Mouse (Mus musculus): ENCODE data around the gene Prdx5.
A peak's percentile ranks its signal among the peaks of the same experiment; 100 is the strongest.

The Prdx5 gene

DNA sequence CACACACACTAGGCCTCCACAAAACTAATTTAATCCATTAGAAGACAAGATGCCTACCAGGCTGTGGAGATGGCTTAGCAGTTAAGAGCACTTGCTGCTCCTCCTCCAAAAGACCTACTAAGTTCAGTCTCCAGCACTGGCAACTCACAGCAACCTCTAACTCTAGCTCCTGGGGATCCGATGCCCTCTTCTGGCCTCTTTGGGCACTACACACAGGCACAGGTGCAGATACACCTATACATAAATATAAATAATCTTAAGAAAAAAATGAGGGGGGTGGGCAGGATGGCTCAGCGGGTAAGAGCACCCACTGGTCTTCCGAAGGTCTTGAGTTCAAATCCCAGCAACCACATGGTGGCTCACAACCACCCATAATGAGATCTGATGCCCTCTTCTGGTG, 26.4 kb upstream of the Prdx5 start:
- no peak for DNase-seq

DNA sequence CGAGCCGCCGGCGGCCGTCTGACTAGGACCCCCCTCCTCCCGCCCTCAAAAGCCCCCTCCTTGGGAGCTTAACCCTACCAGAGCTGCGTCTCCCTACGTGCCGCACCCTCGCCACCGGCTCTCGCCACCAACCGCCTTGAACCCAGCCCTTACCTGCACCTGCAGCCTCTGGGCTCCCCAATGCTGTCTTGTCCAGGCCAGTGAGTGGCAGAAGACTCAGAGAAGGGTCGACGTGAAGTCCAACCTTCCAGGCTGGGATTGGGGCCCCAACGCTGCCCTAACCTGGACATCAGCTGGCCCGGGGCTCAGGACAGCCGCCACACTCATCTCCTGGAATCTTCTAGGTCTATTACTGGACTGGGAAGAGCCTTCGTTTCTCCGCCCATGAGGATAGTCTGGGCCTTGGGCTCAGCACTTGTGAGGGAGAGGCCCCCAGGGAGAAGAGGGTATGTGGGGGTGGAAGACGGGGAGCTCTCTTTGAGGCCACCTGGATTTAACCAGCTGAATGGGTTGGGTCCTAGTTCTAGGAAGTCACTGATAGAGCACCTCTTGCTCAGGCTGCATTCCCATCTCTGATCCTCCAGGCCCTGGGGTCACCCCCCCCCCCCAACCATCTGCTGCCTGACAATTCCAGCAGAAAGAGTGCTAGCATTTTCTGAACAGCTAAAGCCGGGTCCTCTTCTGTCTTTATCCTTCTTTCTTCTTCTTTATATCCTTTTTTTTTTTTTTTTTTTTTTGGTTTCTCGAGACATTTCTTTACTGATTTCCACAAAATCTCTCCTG, 24.5 kb upstream of the Prdx5 start, which contains the start of gene Kcnk4:
TSS of gene Kcnk4 (minus strand) at position 321 of the 783 bp plus-strand sequence.
- DNase-seq: no peak

DNA sequence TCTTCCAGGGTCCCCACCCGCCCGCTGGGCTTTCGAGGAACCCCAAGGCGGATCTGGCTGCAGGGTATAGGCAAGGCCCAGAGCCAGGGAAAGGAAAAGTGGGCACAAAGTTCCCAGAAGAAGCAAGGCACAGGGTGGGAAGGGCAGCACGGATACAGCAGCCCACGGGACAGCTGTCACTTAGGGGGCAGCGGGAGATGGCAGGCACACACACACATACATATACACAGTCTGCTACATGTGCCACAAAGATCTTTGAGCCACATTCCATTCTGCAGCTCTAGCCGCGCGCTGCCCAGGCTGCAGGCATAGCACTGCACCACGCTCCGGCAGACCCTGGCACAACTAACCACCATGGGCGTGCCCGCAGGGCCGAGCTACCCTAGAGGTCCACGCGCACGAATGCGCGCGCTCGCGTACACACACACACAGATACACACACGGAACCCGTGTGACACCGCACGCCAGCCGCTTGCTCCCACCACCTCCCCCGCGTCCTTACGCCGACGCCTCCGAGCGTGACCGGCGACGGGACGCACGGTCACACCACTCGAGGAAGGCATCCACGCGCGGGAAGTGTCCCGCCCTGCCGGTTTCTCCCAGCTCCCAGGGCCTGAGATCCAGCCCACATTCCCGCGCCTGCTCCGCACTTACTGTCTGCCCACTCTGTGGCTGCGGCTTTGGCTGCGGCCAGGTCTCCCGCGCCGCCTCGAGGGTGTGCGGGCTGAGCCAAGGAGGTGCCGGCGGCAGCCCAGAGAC, 23.7 kb upstream of the Prdx5 start:
- DNase-seq: no peak

DNA sequence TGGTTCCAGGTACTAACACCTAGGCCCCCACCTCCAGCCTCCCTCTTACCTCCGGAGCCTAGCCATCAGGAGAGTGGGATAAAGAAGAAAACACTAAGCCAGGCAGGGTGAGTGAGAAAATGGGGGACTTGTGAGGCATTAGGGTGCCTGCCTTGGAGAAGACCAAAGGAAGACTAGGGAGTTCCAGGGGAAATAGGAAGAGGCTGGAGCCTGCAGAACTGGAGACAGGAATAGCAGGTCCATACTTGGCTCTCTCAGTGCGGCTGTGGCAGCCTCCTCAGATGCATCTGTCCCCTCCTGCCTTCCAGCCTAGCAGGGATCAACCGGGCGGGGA, 23.2 kb upstream of the Prdx5 start:
- no peak for DNase-seq

DNA sequence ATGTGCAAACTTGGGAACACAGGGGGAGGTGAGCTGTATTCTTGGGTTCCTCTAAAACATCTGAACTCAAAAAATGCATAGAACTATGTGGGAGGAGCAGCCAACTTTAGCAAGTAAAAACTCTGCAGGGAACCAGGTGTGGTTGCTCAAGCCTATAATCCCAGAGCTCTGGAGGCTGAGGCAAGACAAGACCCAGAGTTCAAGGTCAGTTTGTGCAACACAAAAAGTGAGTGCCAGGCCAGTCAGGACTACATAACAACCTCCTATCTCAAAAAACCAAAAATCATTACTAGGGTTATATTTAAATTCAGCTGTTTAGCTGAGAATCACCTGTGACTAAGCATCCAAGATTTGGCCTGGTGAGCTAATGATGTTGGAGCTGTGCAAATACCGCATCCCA, 22.1 kb upstream of the Prdx5 start:
- DNase-seq: no peak

DNA sequence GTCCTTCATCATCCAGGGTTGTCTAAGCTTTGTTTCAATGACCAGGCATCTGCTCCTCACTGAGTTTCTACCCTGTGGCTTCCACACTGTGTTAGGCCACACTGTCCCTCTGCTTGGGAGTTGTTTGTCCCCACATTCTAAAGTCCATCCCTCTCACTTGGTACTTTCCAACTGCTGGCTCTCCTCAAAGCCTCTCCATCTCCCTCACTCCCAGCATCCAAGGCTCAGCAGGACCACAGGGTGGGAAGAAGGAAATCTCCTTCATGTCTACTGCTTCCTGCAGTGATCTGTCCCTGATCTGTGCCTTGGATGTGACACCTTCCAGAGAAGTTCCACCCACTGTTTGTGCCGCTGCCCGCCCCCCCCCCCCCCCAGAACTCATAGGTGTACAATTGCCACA, 21.1 kb upstream of the Prdx5 start:
- no peak for DNase-seq

DNA sequence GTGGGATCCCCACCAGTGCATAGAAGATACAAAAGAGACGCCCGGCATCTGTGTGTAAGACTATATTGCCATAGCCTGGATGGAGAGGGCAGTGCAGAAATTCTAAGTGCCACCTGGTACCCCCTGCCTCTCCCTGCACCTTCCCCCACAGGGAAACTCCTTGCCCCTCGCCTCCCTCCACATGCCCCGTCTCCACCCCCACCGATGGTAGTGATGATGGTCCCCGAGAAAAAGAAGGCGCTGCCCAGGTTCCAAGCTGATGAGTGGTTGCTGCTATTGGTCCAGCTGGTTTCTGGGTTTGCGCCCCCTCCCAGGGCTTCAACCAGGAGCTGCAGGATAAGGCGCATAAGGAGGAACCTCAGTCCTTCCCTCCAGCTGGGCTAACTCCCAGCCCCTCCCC, 18.2 kb upstream of the Prdx5 start:
- no peak for DNase-seq

DNA sequence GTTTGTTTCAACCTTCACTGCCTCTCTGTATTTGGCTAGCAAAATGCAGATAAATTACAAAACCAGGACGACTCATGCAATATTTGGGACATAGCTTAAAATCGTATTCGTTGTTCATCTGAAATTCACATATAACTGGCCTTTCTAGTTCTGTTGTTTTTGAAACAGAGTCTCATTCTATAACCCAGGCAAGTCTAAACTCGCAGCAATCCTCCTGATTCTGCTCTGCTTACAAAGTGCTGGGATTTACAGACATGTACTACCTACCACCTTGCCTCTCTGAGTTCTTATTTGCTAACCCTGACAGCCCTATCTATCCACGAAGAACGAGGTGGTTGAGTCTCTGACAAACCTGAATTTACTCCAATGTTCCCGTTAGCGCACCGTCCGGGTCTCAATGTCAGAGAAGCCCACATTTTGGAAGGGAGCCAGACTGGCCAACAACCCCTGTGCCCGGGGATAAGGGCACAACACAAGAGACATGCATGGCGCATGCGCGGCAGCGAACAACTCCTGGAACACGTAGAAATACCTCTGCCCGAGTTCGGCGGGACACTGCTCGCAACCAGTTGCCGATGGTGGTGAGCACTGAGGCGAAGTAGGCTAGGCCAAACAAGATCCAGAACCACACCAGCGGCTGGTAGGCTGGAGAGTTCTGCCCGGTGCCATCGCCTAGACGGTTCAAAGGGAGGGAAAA, 16.8 kb upstream of the Prdx5 start:
- DNase-seq: no peak

DNA sequence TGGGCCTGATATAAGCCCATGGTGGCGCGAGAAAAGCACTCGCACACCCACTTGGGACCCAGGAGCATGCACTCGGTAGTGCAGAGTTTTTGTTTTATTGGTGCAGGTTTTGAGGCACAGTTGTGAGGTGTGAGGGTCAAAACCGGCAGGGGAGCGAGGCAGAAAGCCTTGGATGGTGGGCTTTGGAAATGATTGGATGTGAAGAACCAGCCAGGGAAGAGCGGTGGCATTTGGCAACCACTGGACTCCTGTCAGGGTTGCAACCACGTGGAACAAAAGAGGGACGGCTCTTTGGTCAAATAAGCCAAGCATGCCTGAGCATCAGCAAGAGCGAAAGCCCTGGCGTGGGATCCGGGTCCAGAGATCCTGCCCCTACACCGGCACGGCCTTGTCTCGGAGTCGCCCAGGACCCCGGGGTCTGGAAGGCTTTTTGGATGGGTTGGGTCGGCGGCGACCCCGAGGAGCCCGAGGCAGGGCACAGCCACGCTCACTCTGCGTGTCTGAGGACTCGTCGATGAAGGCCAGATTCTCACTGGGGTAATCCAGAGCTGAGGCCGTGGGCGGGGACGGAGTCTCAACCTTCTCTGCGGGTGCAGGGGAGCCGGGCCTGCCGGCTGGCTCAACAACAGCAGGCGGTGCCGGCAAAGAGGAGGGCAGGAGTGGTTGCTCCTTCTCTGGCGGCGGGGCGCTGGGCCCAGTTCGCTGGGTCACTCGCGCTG, 15.9 kb upstream of the Prdx5 start:
- no peak for DNase-seq

DNA sequence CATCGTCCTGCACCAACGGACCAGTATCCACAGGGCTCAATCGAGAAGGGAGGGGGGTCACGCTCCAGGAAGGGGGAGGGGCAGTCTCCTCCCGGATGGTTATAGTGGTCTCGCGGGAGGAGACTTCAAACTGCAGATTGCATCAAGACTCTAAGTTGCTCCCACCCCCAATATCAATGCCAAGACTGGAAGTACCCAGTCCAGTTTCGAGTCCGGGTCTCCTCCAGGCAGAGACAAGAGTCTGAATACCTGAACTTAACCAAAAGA, 15.3 kb upstream of the Prdx5 start, which contains the start of gene Catsperz:
TSS of gene Catsperz (minus strand) at position 74 of the 267 bp plus-strand sequence.
- DNase-seq: no peak

DNA sequence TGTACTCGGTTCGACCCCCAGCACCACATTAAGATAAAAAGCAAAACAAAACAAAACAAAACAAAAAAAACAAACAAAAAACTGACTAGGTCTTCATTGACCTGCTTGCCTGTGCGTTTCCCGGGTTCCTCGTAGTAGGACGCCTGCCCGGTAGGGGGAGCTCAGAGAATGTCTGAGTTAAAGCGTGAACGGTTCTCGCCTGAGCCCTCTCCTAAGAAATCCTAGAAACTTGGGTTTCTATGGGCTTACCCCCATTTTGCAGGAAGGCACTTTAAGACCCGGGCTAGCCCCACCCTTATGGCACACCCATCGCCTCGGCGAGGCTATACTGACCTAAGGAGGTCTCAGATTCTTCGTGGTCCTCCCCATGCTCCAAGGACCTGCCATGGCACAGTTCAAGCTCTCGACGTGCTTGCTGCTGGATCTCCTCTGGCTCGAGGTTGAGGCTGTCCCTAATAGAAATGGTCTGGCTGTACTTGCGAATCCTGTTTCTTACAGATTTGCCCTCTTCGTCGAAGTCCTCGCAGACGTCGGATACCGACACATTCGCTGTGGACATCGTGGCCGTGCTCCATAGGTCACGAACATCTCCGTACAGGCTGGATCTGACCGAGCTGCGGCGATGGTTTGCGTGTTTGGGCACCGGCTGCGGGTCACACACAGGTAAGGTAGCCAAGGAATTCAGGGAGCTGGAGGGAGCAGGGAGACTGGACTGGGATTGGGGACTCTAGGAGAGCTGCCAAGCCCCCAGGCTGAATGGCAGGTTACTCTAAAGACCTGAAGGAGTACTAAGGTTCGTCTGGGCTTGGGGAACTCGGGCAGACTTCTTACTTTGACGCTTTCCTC, 14.8 kb upstream of the Prdx5 start:
- peak; percentile 54 to 70 for DNase-seq

DNA sequence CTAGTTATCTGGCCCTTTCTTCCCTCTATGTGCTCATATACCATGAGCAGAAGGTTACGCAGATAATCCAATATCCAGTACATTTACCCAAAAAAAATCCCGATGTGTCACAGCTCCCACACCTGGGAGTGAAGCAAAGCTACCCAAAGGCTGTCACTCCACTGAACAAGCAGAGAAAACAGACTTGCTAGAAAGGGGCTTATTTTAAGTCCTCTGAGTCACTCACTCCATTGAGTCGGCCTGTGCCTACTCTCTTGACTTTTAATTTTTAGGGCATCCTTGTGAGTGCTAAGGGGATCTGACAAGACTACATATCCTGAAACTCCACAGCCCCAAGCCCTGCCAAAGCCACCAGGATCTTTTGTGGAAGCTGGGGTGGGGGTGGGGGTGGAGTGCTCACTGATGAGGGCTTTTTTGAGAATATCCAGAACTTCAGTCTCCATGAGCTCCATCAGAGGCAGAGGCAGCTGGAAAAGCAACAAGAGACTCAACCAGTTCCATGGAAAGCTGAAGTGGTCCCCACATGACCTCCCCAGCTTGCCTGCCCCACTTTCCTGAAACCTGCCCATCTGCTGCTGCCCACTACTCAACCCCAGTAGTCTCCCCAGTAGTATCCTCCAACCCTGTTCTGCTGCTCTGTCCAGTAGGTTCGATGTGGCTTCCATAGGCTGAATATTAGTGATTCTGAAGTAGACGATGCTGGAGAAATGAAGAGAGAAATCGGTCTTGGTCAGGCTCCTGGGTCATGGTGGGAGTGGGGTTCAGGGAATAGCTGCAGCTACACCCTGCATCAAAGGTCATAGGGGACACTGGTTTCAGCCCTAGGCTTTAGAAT, 13.2 kb upstream of the Prdx5 start:
- no peak for DNase-seq

DNA sequence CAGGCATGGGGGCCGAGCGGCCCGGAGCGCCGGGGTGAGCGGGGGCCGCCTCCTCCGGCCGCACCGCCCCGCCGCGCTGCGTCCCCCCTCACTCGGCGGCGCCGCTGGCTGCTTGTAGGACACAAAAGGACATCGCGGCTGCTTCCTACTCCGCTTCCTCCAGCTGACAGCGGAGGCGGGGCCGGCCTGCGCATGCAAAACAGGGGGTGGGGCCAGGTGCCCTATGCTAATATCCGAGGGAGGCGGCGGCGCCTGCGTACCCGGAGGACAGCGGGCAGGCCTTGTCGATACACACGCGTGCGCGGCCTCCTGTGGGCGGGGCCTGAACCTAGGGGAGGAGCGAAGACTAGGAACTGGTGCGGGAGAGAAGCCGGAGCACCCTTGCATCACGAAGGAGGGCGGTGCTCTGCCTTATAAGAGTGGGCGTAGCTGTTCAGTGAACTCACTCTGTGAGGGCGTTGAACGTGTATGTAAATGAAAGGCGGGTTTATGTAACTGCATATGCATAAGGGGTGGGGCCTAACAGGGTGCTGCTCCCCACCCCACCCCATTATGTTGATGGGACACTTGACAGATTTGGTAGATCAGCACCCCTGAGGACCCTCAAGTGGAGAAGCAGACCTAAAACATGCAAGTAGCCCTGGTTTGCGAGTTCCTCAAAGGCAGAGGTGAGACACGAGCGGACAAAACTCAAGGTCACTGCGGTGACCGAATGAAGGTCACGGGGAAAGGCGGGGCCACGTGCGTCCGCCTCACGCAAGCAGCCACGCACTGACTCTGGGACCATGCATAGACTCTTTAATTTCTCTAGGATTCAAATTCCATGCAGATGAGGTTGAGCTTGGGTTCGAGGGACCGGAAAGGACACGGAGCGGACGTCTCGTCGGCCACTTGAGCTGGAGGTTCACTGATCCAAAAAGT, 12.0 kb upstream of the Prdx5 start, which contains the start of gene Esrra:
TSS of gene Esrra (minus strand) at position 167 of the 921 bp plus-strand sequence.
- DNase-seq: peak; percentile 100

DNA sequence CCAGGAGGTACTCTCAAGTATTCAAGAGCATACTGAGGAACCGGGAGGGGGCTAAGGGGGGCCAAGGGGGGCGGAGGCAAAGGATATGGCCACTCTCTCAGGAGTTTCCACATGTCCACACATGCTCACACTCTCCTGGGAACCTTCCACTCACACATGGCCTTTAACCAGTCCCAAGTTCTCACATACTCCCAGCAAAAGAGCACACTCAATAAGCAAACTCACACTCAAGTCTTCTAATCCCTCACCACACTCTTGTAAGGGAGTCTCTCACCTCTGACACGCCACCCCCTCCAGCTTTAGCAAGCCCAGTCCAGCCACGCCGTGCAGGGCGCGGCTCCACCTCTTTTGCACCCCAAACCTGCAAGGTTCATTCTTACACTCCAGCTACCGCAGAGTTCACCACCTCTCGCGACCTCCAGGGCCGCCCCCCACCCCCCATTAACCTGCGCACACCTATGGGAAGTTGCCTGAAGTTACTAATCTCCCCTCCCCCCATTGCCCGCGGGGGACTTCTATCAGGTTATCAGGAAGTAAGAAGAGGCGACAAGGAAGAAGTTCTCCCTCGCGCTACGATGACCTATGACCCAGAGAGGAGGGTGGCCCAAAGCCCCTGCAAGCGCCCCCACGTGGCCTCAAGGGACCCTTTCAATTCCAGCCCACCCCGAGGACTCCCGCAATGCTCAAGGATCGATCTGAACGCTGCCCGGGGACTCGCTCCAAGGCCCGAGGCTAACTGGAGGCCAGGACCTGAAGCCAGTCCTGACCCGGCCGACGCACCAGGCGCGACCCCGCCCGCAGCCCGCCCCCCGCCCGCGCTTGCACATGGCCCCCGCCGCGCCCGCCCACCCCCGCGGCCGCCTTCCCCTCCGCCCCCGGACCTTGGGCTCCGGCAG, 11.1 kb upstream of the Prdx5 start:
- peak; percentile 59 to 74 for DNase-seq

DNA sequence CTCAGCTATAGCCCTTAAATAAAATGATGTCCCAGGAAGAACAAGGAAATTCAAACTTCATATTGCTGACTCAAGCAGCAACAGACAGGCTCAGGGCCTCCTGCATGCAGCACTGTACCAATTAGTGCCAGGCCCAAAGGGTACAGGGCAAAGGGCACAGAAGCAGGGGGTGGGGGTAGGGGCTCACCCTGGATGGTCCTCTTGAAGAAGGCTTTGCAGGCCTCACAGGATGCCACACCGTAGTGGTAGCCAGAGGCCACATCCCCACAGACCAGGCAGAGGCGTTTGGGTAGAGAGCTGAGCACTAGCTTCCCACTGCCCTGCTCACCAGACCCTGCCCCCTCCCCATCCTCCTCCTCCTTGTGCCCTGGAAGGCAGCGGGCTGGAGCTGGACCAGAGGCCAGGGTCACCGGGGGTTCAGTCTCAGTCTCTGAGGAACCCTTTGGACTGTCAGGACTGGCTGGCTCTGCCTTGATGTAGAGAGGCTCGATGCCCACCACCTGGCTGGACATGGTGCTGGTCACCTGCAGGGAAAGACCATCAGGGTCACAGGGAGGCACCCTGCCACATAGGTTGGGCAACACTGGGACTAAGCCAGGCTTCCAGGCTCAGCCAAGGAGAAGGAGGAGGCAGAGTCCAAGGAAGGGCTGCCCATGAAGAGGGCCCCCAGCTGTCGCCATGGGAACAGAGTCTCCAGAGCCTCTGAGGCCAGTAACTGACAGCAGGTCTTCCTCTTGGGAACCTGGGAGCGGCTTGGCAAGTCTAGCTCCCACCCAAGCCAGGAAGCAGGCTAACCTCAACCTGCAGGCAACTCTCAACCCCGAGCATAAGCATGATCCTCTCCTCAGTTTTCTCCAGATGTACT, 10.2 kb upstream of the Prdx5 start:
- DNase-seq: no peak

DNA sequence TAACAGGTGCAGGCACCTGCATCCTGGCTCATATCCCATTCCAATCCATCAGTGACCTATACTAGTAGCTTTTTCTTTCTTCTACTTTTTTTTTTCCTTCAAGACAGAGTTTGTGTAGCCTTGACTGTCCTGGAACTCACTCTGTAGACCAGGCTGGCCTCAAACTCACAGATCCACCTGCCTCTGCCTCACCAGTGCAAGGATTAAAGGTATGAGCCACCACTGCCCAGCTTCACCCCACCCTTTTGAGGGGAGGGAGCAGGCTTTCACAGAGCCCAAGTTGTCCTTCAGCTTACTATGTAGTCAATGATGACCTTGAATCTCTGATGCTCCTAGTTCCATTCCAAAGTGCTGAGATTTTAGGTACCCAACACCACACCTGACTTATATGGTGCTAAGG, 9.5 kb upstream of the Prdx5 start:
- DNase-seq: no peak

DNA sequence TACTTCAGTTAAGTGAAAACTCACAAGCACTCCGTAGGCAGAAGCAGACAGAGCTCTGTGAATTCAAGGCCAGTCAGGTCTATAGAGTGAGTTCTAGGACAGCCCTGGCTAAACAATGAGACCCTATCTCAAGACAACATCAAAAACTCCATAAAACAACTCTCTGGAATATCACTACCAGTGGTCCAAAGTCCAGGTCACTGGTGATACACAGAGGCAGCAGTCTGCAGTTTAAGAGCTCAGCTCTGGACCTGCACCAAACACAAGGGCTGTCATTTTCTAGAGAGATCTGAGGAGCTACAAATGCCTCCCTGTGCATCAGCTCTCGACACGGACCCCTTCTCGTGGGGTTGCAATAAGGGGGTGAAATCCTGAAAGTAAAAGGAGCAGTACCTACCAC, 8.4 kb upstream of the Prdx5 start:
- no peak for DNase-seq

DNA sequence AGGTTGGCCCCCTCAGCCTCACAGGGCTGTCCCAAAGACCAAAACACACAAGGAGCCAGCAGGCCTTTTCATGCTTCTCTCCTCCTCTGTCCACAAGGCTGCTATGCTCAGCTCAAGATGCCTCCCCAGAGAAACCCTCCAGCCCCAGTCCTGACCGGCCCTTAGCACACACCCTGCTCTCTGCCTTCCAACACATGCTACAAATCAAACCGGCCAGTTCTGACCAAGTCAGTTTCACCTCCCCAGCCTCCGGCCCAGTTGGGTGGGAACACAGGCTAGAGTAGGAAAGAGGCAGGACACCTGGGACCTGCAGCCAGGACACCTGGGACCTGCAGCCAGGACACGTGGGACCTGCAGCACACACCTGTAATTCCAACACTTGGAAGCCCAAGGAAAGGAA, 6.6 kb upstream of the Prdx5 start:
- DNase-seq: no peak

Data from thymus, adult 18-20 months (tissue).